Mouse (Mus musculus) spleen, postnatal 0 days (tissue): Measurements from ENCODE around the gene Cd209e. TPM values are rescaled to one million over a fixed set of nuclear protein-coding genes. Genes with fewer than 3 reads are reported as not detected.

ENCODE experiments used
- polyA plus RNA-seq: library from polyadenylated mRNA; unstranded; fragments of >200 nt; fragmentation: Nextera tagmentation; extraction: Ambion mirVana; gene quantifications from 2 replicates; pipeline ENCODE4 v1.2.1, GENCODE M21; 2015

Cd209e gene
- polyA plus RNA-seq: not detected in 2 replicates

GRCm38 (mm10) chr8:3854209-3854608 is at the start of gene Cd209e:
Cd209e (minus strand) TSS chr8:3854309.

GRCm38 (mm10) chr8:3878455-3878854 is 24.3 kb upstream of the Cd209e start, which contains the start of gene Cd209d:
Cd209d (minus strand) TSS chr8:3878555.

Other genes with a start within 250 kb of the Cd209e start
- gene Xab2, start 233.0 kb downstream of the Cd209e start, polyA plus RNA-seq: 31.8 and 33.8 TPM in 2 replicates
- gene Pet100, start 232.8 kb downstream of the Cd209e start, polyA plus RNA-seq: 124 TPM in 2 replicates
- 0.21 and 0.26 TPM in 2 replicates for gene Pcp2, start 228.8 kb downstream of the Cd209e start, polyA plus RNA-seq
- gene Stxbp2, start 223.4 kb downstream of the Cd209e start, polyA plus RNA-seq: 67.6 and 74.2 TPM in 2 replicates
- gene Retn, start 198.5 kb downstream of the Cd209e start, polyA plus RNA-seq: 0.51 and 0.76 TPM in 2 replicates
- gene Mcemp1, start 188.6 kb downstream of the Cd209e start, polyA plus RNA-seq: 35.9 and 48.3 TPM in 2 replicates
- gene Fcor, start 181.9 kb downstream of the Cd209e start, polyA plus RNA-seq: 5.9 and 7.1 TPM in 2 replicates
- 17.6 and 19.0 TPM in 2 replicates for gene Trappc5, start 178.0 kb downstream of the Cd209e start, polyA plus RNA-seq
- gene Fcer2a, start 160.1 kb downstream of the Cd209e start, polyA plus RNA-seq: 0.18 and 0.27 TPM in 2 replicates
- gene Clec4g, start 133.7 kb downstream of the Cd209e start, polyA plus RNA-seq: 0.13 and 0.16 TPM in 2 replicates
- gene Cd209a, start 105.3 kb downstream of the Cd209e start, polyA plus RNA-seq: 0.14 and 0.36 TPM in 2 replicates
- gene Cd209d, start 24.2 kb upstream of the Cd209e start, polyA plus RNA-seq: 0.15 TPM in 1 of 2 replicates, not detected in the other
- not detected in 2 replicates for gene Cd209b, start 72.5 kb upstream of the Cd209e start, polyA plus RNA-seq
- gene Cd209c, start 100.4 kb upstream of the Cd209e start, polyA plus RNA-seq: 0.20 and 0.29 TPM in 2 replicates